ENCODE assay signal across 8 mouse cellular contexts in the genomic region with DNA sequence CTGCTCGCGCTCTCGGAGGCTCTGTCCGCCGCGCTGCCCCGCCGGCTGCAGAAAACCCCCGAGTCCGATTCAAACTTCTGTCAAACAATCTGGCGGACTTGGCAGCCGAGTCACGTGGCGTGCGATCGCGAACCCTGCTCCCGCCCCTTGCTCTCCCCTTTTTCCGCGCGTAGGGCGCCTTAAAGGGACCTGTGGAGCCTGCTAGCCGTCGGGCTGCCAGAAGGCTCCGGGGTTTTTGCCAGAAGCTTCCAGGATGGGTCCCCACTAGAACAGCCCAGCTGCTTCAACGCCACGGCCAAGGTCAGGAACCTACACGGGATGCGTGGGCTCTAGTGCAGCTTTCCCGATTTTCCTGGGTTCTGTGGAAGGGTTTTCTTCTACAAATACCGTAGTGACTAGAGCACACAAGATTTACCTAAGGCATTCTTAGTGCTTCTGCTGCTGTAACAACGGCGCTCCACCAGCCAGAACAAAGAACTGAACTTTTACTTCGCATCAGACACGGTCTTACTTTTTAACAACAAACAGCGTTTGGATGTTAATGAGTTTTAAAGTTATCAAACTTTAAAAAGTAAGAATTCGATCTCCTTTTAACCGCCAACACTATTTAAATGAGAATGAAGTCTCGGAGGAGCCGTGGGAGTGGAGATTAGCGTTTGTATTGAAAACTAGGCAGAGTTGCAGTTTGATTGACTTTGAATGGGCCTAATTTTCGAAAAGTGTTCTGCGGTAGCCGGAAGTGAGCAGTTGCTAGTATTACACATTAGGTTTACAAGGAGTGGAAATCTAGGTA. TPM values are rescaled to one million over a fixed set of nuclear protein-coding genes. Genes with fewer than 3 reads are reported as not detected.
DNase-seq lines count a peak whose midpoint lies in the region; ATAC-seq and TF ChIP-seq lines count a peak whose summit lies in the region.

A gene (minus strand): TSS at position 91 of the 793 bp plus-strand sequence.

- TF ChIP-seq CTCF in gastrocnemius, adult 2 months (IDR thresholded peaks at IDR 0.05) = no peak

- peaks cover 47% of the 10 kb centered on the region for H3K27me3 ChIP-seq in liver, embryonic 16.5 days (ENCODE audit: control insufficient read depth, insufficient read depth, low read depth, low read length)
- peaks cover 47% of the 10 kb centered on the region for H3K27me3 ChIP-seq in neural tube, embryonic 12.5 days (replicated peaks)

- H3K4me3 ChIP-seq in gastrocnemius, adult 2 months = peak within 1 kb of the TSS; percentile 85
- H3K4me3 ChIP-seq in liver, embryonic 16.5 days (ENCODE audit: low read depth, low read length) = peak within 1 kb of the TSS; percentile 49
- peak within 1 kb of the TSS; percentile 37 for H3K4me3 ChIP-seq in neural tube, embryonic 12.5 days

- intact Hi-C loops in gastrocnemius, adult 2 months (cut with DNase I) = no loop called here
- intact Hi-C loops in left cerebral cortex, postnatal 14 days (cut with DNase I) = no loop called here

- H3K9me3 ChIP-seq in liver, embryonic 16.5 days (replicated peaks; ENCODE audit: control insufficient read depth, low read length) = no peaks in the 10 kb centered on the region
- no peaks in the 10 kb centered on the region for H3K9me3 ChIP-seq in neural tube, embryonic 12.5 days

- H3K4me1 ChIP-seq in liver, embryonic 16.5 days (ENCODE audit: control insufficient read depth, low read depth, low read length) = no peaks in the 10 kb centered on the region; the same call in 1 of the 2 replicates
- H3K4me1 ChIP-seq in neural tube, embryonic 12.5 days = peaks cover 12% of the 10 kb centered on the region

- H3K9ac ChIP-seq in liver, embryonic 16.5 days (ENCODE audit: low read depth, low read length) = no peak within 1 kb of the TSS
- H3K9ac ChIP-seq in neural tube, embryonic 12.5 days = peak within 1 kb of the TSS; percentile 13; the same call in 1 of the 2 replicates

- 7% methylated on average over 42 of the region's 44 CpGs for WGBS in liver, embryonic 16.5 days (ENCODE audit: insufficient replicate concordance)
- 3% methylated on average over 44 of the region's 44 CpGs for WGBS in neural tube, embryonic 12.5 days

- peak; percentile 38 for ATAC-seq in inflammation-experienced regulatory T-cells, adult 6 months
- ATAC-seq in liver, embryonic 16.5 days (ENCODE audit: low read depth) = no peak
- ATAC-seq in neural tube, embryonic 12.5 days (ENCODE audit: low FRiP score, low read depth) = no peak

- H3K36me3 ChIP-seq in liver, embryonic 16.5 days (ENCODE audit: control insufficient read depth, insufficient read depth) = no peaks in the 10 kb centered on the region
- no peaks in the 10 kb centered on the region for H3K36me3 ChIP-seq in neural tube, embryonic 12.5 days

- DNase-seq in cerebellum, postnatal 10 days = peak; percentile 69 to 77
- DNase-seq in cerebellum, adult 8-10 months = no peak
- peak; percentile 76 for DNase-seq in adrenal gland, postnatal 14 days
- peak; percentile 93 for DNase-seq in gastrocnemius, adult 2 months
- DNase-seq in left cerebral cortex, postnatal 14 days (ENCODE audit: low spot score in 2 of 2) = no peak

- H3K4me2 ChIP-seq in liver, embryonic 16.5 days (ENCODE audit: low read depth, low read length) = peak within 1 kb of the TSS; percentile 59
- peak within 1 kb of the TSS; percentile 71 for H3K4me2 ChIP-seq in neural tube, embryonic 12.5 days (replicated peaks)

- H3K27ac ChIP-seq in gastrocnemius, adult 2 months = peak within 1 kb of the TSS; percentile 99
- H3K27ac ChIP-seq in liver, embryonic 16.5 days (ENCODE audit: low read length) = no peak within 1 kb of the TSS
- no peak within 1 kb of the TSS for H3K27ac ChIP-seq in neural tube, embryonic 12.5 days

RNA-seq across cellular contexts. Expression of the gene that starts here (rescaled TPM):
- 0.15 and 0.22 TPM in 2 replicates for total RNA-seq in adrenal gland, postnatal 14 days (2021)
- total RNA-seq in gastrocnemius, adult 2 months (2021) = 100 to 1,000 TPM; 321 to 322 TPM
- polyA plus RNA-seq in inflammation-experienced regulatory T-cells, adult 6 months (2017; shearing (Covaris generic)) = not detected
- 0.20 and 0.71 TPM in 2 replicates for polyA plus RNA-seq in liver, embryonic 16.5 days (2015; fragmentation: Nextera tagmentation; extraction: Ambion mirVana)
- polyA plus RNA-seq in neural tube, embryonic 12.5 days (2016; fragmentation: Nextera tagmentation; extraction: Ambion mirVana) = 0.47 TPM in 2 replicates
- 1 to 10 TPM; 1.1 to 1.3 TPM for total RNA-seq in left cerebral cortex, postnatal 14 days (2021)

Comparison
In these comparisons a context has a peak if more than half of its experiments do, and no peak if none do; other contexts are left out.
1. RNA of the gene that starts here (total RNA-seq): 321 to 322 TPM in gastrocnemius, adult 2 months; 1.1 to 1.3 TPM in left cerebral cortex, postnatal 14 days and 0.15 to 0.22 TPM in adrenal gland, postnatal 14 days; every median in the first group is over 100 times any median in the second.
2. DNase-seq: peak in cerebellum, postnatal 10 days (2 of 2) and gastrocnemius, adult 2 months (single experiment); none in cerebellum, adult 8-10 months (single experiment) and left cerebral cortex, postnatal 14 days (0 of 2).
3. Peak in DNase-seq in adrenal gland, postnatal 14 days; RNA of the gene not detected or under 1 TPM.
4. Peak in ATAC-seq in inflammation-experienced regulatory T-cells, adult 6 months; RNA of the gene not detected or under 1 TPM.
5. Peak in every context shown above with its lines, with median percentiles within 50 percentile points of each other: H3K4me3 ChIP-seq.